Mouse (Mus musculus) C2C12 (cell line): ENCODE results near the gene Fkbp4.

Experiments
- CEBPB ChIP-seq: IDR thresholded peaks from one replicate; pipeline ENCODE4 v1.6.1; 2011; ENCODE audit warnings: low read depth, mild to moderate bottlenecking, control low read depth, moderate library complexity
- CTCF ChIP-seq: IDR thresholded peaks from one replicate; pipeline ENCODE4 v1.5.1; 2011; ENCODE audit not compliant: control insufficient read depth, insufficient read depth, insufficient read length
- FOSL1 ChIP-seq: IDR thresholded peaks from one replicate; pipeline ENCODE4 v1.8.0; 2011; ENCODE audit warnings: mild to moderate bottlenecking, low read length; ENCODE audit not compliant: poor library complexity, insufficient read depth, severe bottlenecking
- MAX ChIP-seq: IDR thresholded peaks from one replicate; pipeline ENCODE4 v1.6.1; 2011; ENCODE audit warnings: mild to moderate bottlenecking, control low read depth
- MYOD1 ChIP-seq: IDR thresholded peaks from one replicate; pipeline ENCODE4 v1.6.1; 2011; ENCODE audit warnings: low read depth; ENCODE audit not compliant: control insufficient read depth, insufficient read length
- MYOG ChIP-seq: IDR thresholded peaks from one replicate; pipeline ENCODE4 v1.6.1; 2011; ENCODE audit not compliant: control insufficient read depth, insufficient read length; ENCODE audit errors: extremely low read depth
- USF1 ChIP-seq: IDR thresholded peaks from one replicate; pipeline ENCODE4 v1.6.1; 2011; ENCODE audit warnings: low read depth, mild to moderate bottlenecking, control low read depth, moderate library complexity

GRCm38 (mm10) chr6:128474112-128474511 lies 35.6 kb upstream of the Fkbp4 start:
- TF ChIP-seq CTCF (no peak), CEBPB (no peak), MAX (no peak), USF1 (no peak), MYOG (no peak), MYOD1 (no peak), FOSL1 (no peak)
